Mouse (Mus musculus): Measurements from ENCODE around the gene Galnt6. TPM values are rescaled to one million over a fixed set of nuclear protein-coding genes. Genes with fewer than 3 reads are reported as not detected.

Galnt6 gene
- polyA plus RNA-seq, 1 experiment from 2014 or later = 3.0 TPM

GRCm38 (mm10) chr15:100735095-100735952, 6.1 kb upstream of the Galnt6 start:
- ATAC-seq (ENCODE audit: insufficient number of reproducible peaks, insufficient read depth, low FRiP score, low read depth) = no peak
- no peak overlapping the region for H3K27ac ChIP-seq (ENCODE audit: low read length)
- H3K9ac ChIP-seq (replicated peaks; ENCODE audit: low read depth, low read length) = no peak overlapping the region

DNA sequence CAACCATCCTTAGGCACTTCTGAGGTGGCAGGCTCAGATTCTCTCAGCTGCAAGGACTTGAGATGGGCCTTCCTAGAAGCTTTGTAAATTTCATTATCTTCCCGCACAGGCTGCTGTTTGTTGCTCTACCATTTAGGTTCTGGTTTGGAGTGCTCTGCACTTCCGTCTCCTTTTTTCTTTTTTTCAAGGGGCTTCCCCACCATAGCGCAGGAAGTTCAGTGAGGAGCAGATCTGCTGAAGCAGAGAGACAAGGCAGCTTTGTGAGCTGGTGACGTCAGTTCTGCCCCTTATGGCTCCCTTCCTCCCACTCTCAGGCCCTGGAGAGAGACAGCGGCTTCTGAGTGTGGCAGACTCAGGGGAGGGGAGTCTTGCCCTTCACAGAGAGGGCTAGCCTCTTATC, 3.4 kb upstream of the Galnt6 start:
- no peaks in the 10 kb centered on the region for H3K36me3 ChIP-seq (ENCODE audit: control insufficient read depth, insufficient read depth, low read length)
- no peak overlapping the region for H3K4me2 ChIP-seq (replicated peaks; ENCODE audit: low read depth, low read length)
- no peaks in the 10 kb centered on the region; the same call in 1 of the 2 replicates for H3K9me3 ChIP-seq (ENCODE audit: control insufficient read depth, low read depth, low read length)
- no peak overlapping the region for H3K4me3 ChIP-seq (ENCODE audit: low read depth, low read length)
- peaks cover 6% of the 10 kb centered on the region; the same call in 1 of the 2 replicates for H3K4me1 ChIP-seq (ENCODE audit: control insufficient read depth, insufficient read depth, low read length)
- peaks cover 24% of the 10 kb centered on the region for H3K27me3 ChIP-seq (ENCODE audit: control insufficient read depth, insufficient read depth, low read length)
- no peak overlapping the region for H3K27ac ChIP-seq (ENCODE audit: low read length)
- WGBS = 37% methylated on average over 5 of the region's 5 CpGs
- no peak overlapping the region for H3K9ac ChIP-seq (replicated peaks; ENCODE audit: low read depth, low read length)
- ATAC-seq (ENCODE audit: insufficient number of reproducible peaks, insufficient read depth, low FRiP score, low read depth) = 0 out of 2 replicates have a peak, but pooled peaks have one; percentile 42

More at GRCm38 (mm10) chr15:100735095-100735952, 6.1 kb upstream of the Galnt6 start:
- Histone ChIP-seq H3K4me3 (ENCODE audit: low read depth, low read length) (no peak overlapping the region), H3K4me2 (replicated peaks; ENCODE audit: low read depth, low read length) (no peak overlapping the region), H3K9me3 (ENCODE audit: control insufficient read depth, low read depth, low read length) (no peaks in the 10 kb centered on the region), H3K36me3 (ENCODE audit: control insufficient read depth, insufficient read depth, low read length) (no peaks in the 10 kb centered on the region), H3K27me3 (ENCODE audit: control insufficient read depth, insufficient read depth, low read length) (0 out of 2 replicates have a peak, but pooled peaks cover 3% of the 10 kb centered on the region), H3K4me1 (ENCODE audit: control insufficient read depth, insufficient read depth, low read length) (no peaks in the 10 kb centered on the region)
- 84% methylated on average over 14 of the region's 15 CpGs for WGBS

GRCm38 (mm10) chr15:100731081-100731480, 1.9 kb upstream of the Galnt6 start:
- H3K9ac ChIP-seq (replicated peaks; ENCODE audit: low read depth, low read length) = no peak overlapping the region
- no peak for ATAC-seq (ENCODE audit: insufficient number of reproducible peaks, insufficient read depth, low FRiP score, low read depth)
- H3K9me3 ChIP-seq (ENCODE audit: control insufficient read depth, low read depth, low read length) = no peaks in the 10 kb centered on the region; the same call in 1 of the 2 replicates
- H3K4me3 ChIP-seq (ENCODE audit: low read depth, low read length) = no peak overlapping the region
- H3K4me2 ChIP-seq (replicated peaks; ENCODE audit: low read depth, low read length) = no peak overlapping the region
- peaks cover 6% of the 10 kb centered on the region; the same call in 1 of the 2 replicates for H3K4me1 ChIP-seq (ENCODE audit: control insufficient read depth, insufficient read depth, low read length)
- 45% methylated on average over 9 of the region's 9 CpGs for WGBS
- H3K27ac ChIP-seq (ENCODE audit: low read length) = no peak overlapping the region
- H3K27me3 ChIP-seq (ENCODE audit: control insufficient read depth, insufficient read depth, low read length) = peaks cover 24% of the 10 kb centered on the region
- H3K36me3 ChIP-seq (ENCODE audit: control insufficient read depth, insufficient read depth, low read length) = no peaks in the 10 kb centered on the region

DNA sequence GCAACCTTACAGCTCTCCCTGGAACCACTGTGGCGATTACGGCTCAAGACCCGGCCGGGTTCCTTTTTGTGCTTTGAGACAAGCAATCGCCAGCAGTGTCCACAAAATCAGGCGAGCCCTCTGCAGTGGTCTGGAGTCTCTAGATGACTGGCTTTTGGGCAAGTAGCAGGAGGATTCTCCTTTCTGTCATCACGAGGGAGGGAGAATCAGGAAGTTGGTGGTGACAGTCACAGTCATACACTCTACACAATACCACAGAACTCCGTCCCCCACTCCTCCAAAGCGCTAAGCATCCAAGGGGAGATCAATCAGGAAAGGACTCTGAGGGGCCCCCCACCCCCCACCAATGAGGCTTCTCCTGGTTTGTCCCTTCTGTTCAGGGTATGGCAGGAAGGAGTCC, 590 bp downstream of the Galnt6 start:
- no peaks in the 10 kb centered on the region for H3K36me3 ChIP-seq (ENCODE audit: control insufficient read depth, insufficient read depth, low read length)
- H3K4me1 ChIP-seq (ENCODE audit: control insufficient read depth, insufficient read depth, low read length) = peaks cover 6% of the 10 kb centered on the region; the same call in 1 of the 2 replicates
- no peak for ATAC-seq (ENCODE audit: insufficient number of reproducible peaks, insufficient read depth, low FRiP score, low read depth)
- peak overlapping the region; percentile 33 for H3K4me3 ChIP-seq (ENCODE audit: low read depth, low read length)
- H3K9me3 ChIP-seq (ENCODE audit: control insufficient read depth, low read depth, low read length) = no peaks in the 10 kb centered on the region; the same call in 1 of the 2 replicates
- 37% methylated on average over 9 of the region's 9 CpGs for WGBS
- no peak overlapping the region for H3K9ac ChIP-seq (replicated peaks; ENCODE audit: low read depth, low read length)
- H3K27me3 ChIP-seq (ENCODE audit: control insufficient read depth, insufficient read depth, low read length) = peaks cover 24% of the 10 kb centered on the region
- H3K4me2 ChIP-seq (replicated peaks; ENCODE audit: low read depth, low read length) = peak overlapping the region; percentile 55
- H3K27ac ChIP-seq (ENCODE audit: low read length) = no peak overlapping the region

DNA sequence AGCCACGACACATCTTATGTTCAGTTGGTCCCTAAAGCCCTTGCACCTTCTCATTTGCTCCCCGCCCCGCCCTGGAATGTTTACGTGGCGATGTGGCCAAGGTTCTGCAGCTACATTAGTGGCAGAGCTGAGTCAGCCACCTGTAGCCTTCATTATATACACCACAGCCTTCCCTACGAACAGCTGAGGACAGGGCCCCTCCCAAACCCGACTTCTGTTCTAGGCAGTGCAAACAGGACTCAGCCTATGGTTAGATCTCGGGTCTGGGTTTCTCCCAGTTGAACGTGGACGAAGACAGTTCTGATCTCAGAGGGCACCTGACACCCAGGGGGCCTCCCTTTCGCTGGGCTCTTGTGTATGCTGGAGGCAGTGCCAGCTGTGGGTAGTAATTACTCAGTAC, 1.3 kb downstream of the Galnt6 start:
- H3K9me3 ChIP-seq (ENCODE audit: control insufficient read depth, low read depth, low read length) = no peaks in the 10 kb centered on the region; the same call in 1 of the 2 replicates
- H3K9ac ChIP-seq (replicated peaks; ENCODE audit: low read depth, low read length) = no peak overlapping the region
- no peak overlapping the region for H3K27ac ChIP-seq (ENCODE audit: low read length)
- ATAC-seq (ENCODE audit: insufficient number of reproducible peaks, insufficient read depth, low FRiP score, low read depth) = 0 out of 2 replicates have a peak, but pooled peaks have one; percentile 42
- peaks cover 24% of the 10 kb centered on the region for H3K27me3 ChIP-seq (ENCODE audit: control insufficient read depth, insufficient read depth, low read length)
- H3K4me2 ChIP-seq (replicated peaks; ENCODE audit: low read depth, low read length) = no peak overlapping the region
- no peaks in the 10 kb centered on the region for H3K36me3 ChIP-seq (ENCODE audit: control insufficient read depth, insufficient read depth, low read length)
- no peak overlapping the region for H3K4me3 ChIP-seq (ENCODE audit: low read depth, low read length)
- 71% methylated on average over 11 of the region's 11 CpGs for WGBS
- H3K4me1 ChIP-seq (ENCODE audit: control insufficient read depth, insufficient read depth, low read length) = peaks cover 6% of the 10 kb centered on the region; the same call in 1 of the 2 replicates

DNA sequence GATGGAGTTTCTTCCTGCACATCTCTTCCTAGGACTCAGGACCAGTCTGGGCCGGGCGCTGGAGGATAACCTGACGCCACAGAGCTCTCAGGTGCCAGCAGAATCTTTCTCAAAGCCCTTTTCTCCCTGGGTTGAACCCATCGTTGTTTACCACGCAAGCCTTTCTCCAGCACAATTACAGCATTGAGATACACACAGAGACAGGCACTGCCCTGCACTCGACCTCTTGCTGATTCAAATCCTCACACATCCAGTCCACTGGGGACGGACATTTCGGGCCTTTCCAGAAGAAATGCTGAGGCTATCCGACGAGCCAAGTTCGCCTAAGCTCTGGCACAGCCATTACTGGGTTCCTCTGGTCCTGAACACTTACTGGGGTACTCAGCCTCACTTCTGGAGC, 2.5 kb downstream of the Galnt6 start:
- Histone ChIP-seq H3K4me1 (ENCODE audit: control insufficient read depth, insufficient read depth, low read length) (peaks cover 6% of the 10 kb centered on the region; the same call in 1 of the 2 replicates), H3K27ac (ENCODE audit: low read length) (no peak overlapping the region), H3K36me3 (ENCODE audit: control insufficient read depth, insufficient read depth, low read length) (no peaks in the 10 kb centered on the region), H3K4me2 (replicated peaks; ENCODE audit: low read depth, low read length) (no peak overlapping the region), H3K27me3 (ENCODE audit: control insufficient read depth, insufficient read depth, low read length) (peaks cover 24% of the 10 kb centered on the region), H3K9ac (replicated peaks; ENCODE audit: low read depth, low read length) (no peak overlapping the region), H3K9me3 (ENCODE audit: control insufficient read depth, low read depth, low read length) (no peaks in the 10 kb centered on the region; the same call in 1 of the 2 replicates), H3K4me3 (ENCODE audit: low read depth, low read length) (no peak overlapping the region)
- ATAC-seq (ENCODE audit: insufficient number of reproducible peaks, insufficient read depth, low FRiP score, low read depth) = no peak
- 87% methylated on average over 11 of the region's 11 CpGs for WGBS

DNA sequence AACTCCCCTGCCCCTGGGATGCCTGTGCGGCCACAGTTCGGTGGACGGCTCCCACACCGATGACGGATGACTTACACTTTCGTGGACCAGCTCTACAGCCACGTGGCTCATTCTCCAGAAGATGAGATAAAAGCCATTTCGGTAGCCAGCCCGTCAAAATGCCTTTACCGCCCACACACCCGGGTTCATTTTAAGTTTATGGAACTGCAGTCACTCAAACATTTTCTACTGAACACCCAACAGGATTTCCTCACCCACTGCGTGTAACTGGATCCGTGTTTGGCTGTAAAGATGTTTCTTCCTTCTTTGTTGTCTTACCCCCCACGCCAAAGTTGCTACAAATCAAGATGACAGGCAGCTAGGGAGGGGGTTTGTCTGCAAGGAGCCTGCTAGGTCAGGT, 5.7 kb downstream of the Galnt6 start:
- no peak for ATAC-seq (ENCODE audit: insufficient number of reproducible peaks, insufficient read depth, low FRiP score, low read depth)

DNA sequence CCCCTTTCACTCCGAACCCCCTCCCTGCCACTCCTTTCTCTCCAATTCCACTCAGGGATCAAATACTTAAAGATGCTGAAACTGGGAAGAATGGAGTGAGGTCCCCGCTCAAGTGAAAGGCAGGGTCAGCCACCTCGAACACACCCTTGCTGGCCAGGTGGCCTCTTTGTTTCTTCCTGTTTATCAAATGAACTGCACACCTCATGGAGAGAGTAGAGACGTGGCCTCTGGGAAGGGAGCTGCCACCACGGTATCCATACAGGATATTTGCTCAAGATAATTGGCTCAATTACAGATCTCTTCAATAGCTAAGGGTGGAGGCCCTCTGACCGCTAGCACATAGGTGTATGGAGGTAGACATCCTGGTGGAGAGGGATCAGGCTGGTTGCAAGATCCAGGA, 6.6 kb downstream of the Galnt6 start:
- Histone ChIP-seq H3K4me2 (replicated peaks; ENCODE audit: low read depth, low read length) (no peak overlapping the region), H3K4me1 (ENCODE audit: control insufficient read depth, insufficient read depth, low read length) (no peaks in the 10 kb centered on the region), H3K9me3 (ENCODE audit: control insufficient read depth, low read depth, low read length) (no peaks in the 10 kb centered on the region), H3K4me3 (ENCODE audit: low read depth, low read length) (no peak overlapping the region), H3K27me3 (ENCODE audit: control insufficient read depth, insufficient read depth, low read length) (no peaks in the 10 kb centered on the region), H3K36me3 (ENCODE audit: control insufficient read depth, insufficient read depth, low read length) (no peaks in the 10 kb centered on the region), H3K9ac (replicated peaks; ENCODE audit: low read depth, low read length) (no peak overlapping the region), H3K27ac (ENCODE audit: low read length) (no peak overlapping the region)
- ATAC-seq (ENCODE audit: insufficient number of reproducible peaks, insufficient read depth, low FRiP score, low read depth) = 0 out of 2 replicates have a peak, but pooled peaks have one; percentile 28
- WGBS = 50% methylated on average over 6 of the region's 6 CpGs

More for the DNA sequence above, 5.7 kb downstream of the Galnt6 start:
- H3K36me3 ChIP-seq (ENCODE audit: control insufficient read depth, insufficient read depth, low read length) = no peaks in the 10 kb centered on the region
- H3K27ac ChIP-seq (ENCODE audit: low read length) = no peak overlapping the region
- 44% methylated on average over 14 of the region's 14 CpGs for WGBS
- H3K4me1 ChIP-seq (ENCODE audit: control insufficient read depth, insufficient read depth, low read length) = no peaks in the 10 kb centered on the region
- H3K4me2 ChIP-seq (replicated peaks; ENCODE audit: low read depth, low read length) = no peak overlapping the region
- no peak overlapping the region for H3K9ac ChIP-seq (replicated peaks; ENCODE audit: low read depth, low read length)
- H3K9me3 ChIP-seq (ENCODE audit: control insufficient read depth, low read depth, low read length) = no peaks in the 10 kb centered on the region
- no peak overlapping the region for H3K4me3 ChIP-seq (ENCODE audit: low read depth, low read length)
- H3K27me3 ChIP-seq (ENCODE audit: control insufficient read depth, insufficient read depth, low read length) = peaks cover 5% of the 10 kb centered on the region; the same call in 1 of the 2 replicates
